9 mouse cellular contexts compared by ENCODE assay signal in genomic region chr10:128376099-128376454, GRCm38 (mm10). TPM values are rescaled to one million over a fixed set of nuclear protein-coding genes. Genes with fewer than 3 reads are reported as not detected.
DNase-seq lines count a peak whose midpoint lies in the region; ATAC-seq lines count a peak whose summit lies in the region.
"Had no signal": no experiment of that assay in that cellular context is flagged by ENCODE, and none has a peak within 500 bp of the region (broad histone marks: within the 10 kb centered on the region; RNA-seq: fewer than 3 reads in every experiment).

No protein-coding gene starts in this region.

- DNase-seq in kidney, postnatal 25 days: no peak
- DNase-seq in embryonic facial prominence, embryonic 10.5 days (ENCODE audit: low spot score): no peak
- no peak for DNase-seq in cerebellum, adult 11 months
- DNase-seq in adrenal gland, postnatal 25 days: no peak
- no peak for DNase-seq in ovary, postnatal 36 days (ENCODE audit: low spot score)

- peaks cover 18% of the 10 kb centered on the region; the same call in 1 of the 2 replicates for H3K36me3 ChIP-seq in kidney, embryonic 16.5 days (ENCODE audit: insufficient read depth, low read length)
- peaks cover 30% of the 10 kb centered on the region for H3K36me3 ChIP-seq in embryonic facial prominence, embryonic 10.5 days (replicated peaks)
- peaks cover 10% of the 10 kb centered on the region for H3K36me3 ChIP-seq in hindbrain, embryonic 16.5 days (ENCODE audit: control insufficient read depth, insufficient read depth, low read length)
- peaks cover 7% of the 10 kb centered on the region for H3K36me3 ChIP-seq in midbrain, embryonic 15.5 days (replicated peaks)

- H3K27me3 ChIP-seq in kidney, embryonic 16.5 days (ENCODE audit: insufficient read depth, low read length): no peaks in the 10 kb centered on the region
- H3K27me3 ChIP-seq in embryonic facial prominence, embryonic 10.5 days (replicated peaks; ENCODE audit: low read depth, poor library complexity, severe bottlenecking): no peaks in the 10 kb centered on the region
- H3K27me3 ChIP-seq in hindbrain, embryonic 16.5 days (replicated peaks; ENCODE audit: control insufficient read depth, insufficient read depth, low read length): no peaks in the 10 kb centered on the region
- H3K27me3 ChIP-seq in midbrain, embryonic 15.5 days (replicated peaks): no peaks in the 10 kb centered on the region

- H3K9me3 ChIP-seq in kidney, embryonic 16.5 days (ENCODE audit: low read length): 0 out of 2 replicates have a peak, but pooled peaks cover 5% of the 10 kb centered on the region
- H3K9me3 ChIP-seq in embryonic facial prominence, embryonic 10.5 days: no peaks in the 10 kb centered on the region
- no peaks in the 10 kb centered on the region for H3K9me3 ChIP-seq in hindbrain, embryonic 16.5 days (ENCODE audit: control insufficient read depth, low read length)
- H3K9me3 ChIP-seq in midbrain, embryonic 15.5 days: no peaks in the 10 kb centered on the region

- H3K4me2 ChIP-seq in kidney, embryonic 16.5 days (replicated peaks; ENCODE audit: low read depth, low read length): peak overlapping the region; percentile 89
- peak overlapping the region; percentile 83 for H3K4me2 ChIP-seq in hindbrain, embryonic 16.5 days (ENCODE audit: low read length)
- H3K4me2 ChIP-seq in midbrain, embryonic 15.5 days: peak overlapping the region; percentile 71

- peaks cover 23% of the 10 kb centered on the region for H3K4me1 ChIP-seq in kidney, embryonic 16.5 days (ENCODE audit: insufficient read depth, low read length)
- H3K4me1 ChIP-seq in embryonic facial prominence, embryonic 10.5 days: peaks cover 32% of the 10 kb centered on the region
- H3K4me1 ChIP-seq in hindbrain, embryonic 16.5 days (ENCODE audit: control insufficient read depth, insufficient read depth, low read depth, low read length): peaks cover 21% of the 10 kb centered on the region
- H3K4me1 ChIP-seq in midbrain, embryonic 15.5 days: peaks cover 27% of the 10 kb centered on the region

- ATAC-seq in kidney, embryonic 16.5 days (ENCODE audit: low FRiP score, low TSS enrichment): no peak
- no peak for ATAC-seq in hindbrain, embryonic 16.5 days
- ATAC-seq in midbrain, embryonic 15.5 days (replicated peaks): no peak

- peak overlapping the region; percentile 89 for H3K27ac ChIP-seq in kidney, embryonic 16.5 days (ENCODE audit: low read length)
- peak overlapping the region; percentile 99 for H3K27ac ChIP-seq in embryonic facial prominence, embryonic 10.5 days (replicated peaks)
- H3K27ac ChIP-seq in hindbrain, embryonic 16.5 days (ENCODE audit: low read depth, low read length): peak overlapping the region; percentile 98
- H3K27ac ChIP-seq in midbrain, embryonic 15.5 days: peak overlapping the region; percentile 97

- peak overlapping the region; percentile 100 for H3K9ac ChIP-seq in kidney, embryonic 16.5 days (replicated peaks; ENCODE audit: low read length)
- H3K9ac ChIP-seq in hindbrain, embryonic 16.5 days (ENCODE audit: low read depth, low read length): peak overlapping the region; percentile 100
- peak overlapping the region; percentile 86 for H3K9ac ChIP-seq in midbrain, embryonic 15.5 days

- WGBS in kidney, embryonic 16.5 days: 47% methylated on average over 4 of the region's 4 CpGs
- 50% methylated on average over 4 of the region's 4 CpGs for WGBS in embryonic facial prominence, embryonic 10.5 days
- WGBS in hindbrain, embryonic 16.5 days: 38% methylated on average over 4 of the region's 4 CpGs
- WGBS in midbrain, embryonic 15.5 days: 43% methylated on average over 4 of the region's 4 CpGs

- peak overlapping the region; percentile 88 for H3K4me3 ChIP-seq in kidney, embryonic 16.5 days (ENCODE audit: low read length)
- H3K4me3 ChIP-seq in embryonic facial prominence, embryonic 10.5 days: peak overlapping the region; percentile 78
- H3K4me3 ChIP-seq in hindbrain, embryonic 16.5 days (ENCODE audit: low read length): peak overlapping the region; percentile 97
- H3K4me3 ChIP-seq in midbrain, embryonic 15.5 days: peak overlapping the region; percentile 70

RNA-seq across cellular contexts. Expression of gene Ankrd52, which starts 0.8 kb away (rescaled TPM):
- polyA plus RNA-seq in kidney, embryonic 16.5 days (2015; fragmentation: Nextera tagmentation; extraction: Ambion mirVana): 11.9 and 12.8 TPM in 2 replicates
- polyA plus RNA-seq in embryonic facial prominence, embryonic 10.5 days (2016; fragmentation: Nextera tagmentation; extraction: Ambion mirVana): 12.1 and 12.4 TPM in 2 replicates
- polyA plus RNA-seq in hindbrain, embryonic 16.5 days (2015; fragmentation: Nextera tagmentation; extraction: Ambion mirVana): 9.9 and 12.1 TPM in 2 replicates
- polyA plus RNA-seq in midbrain, embryonic 15.5 days (2015; fragmentation: Nextera tagmentation; extraction: Ambion mirVana): 15.0 and 15.6 TPM in 2 replicates
- total RNA-seq in adrenal gland, postnatal 25 days (2021): 72.3 and 75.1 TPM in 2 replicates

RNA-seq across cellular contexts. Expression of gene Coq10a, which starts 7.3 kb away (rescaled TPM):
- polyA plus RNA-seq in kidney, embryonic 16.5 days (2015; fragmentation: Nextera tagmentation; extraction: Ambion mirVana): 4.1 and 10.9 TPM in 2 replicates
- 9.5 and 11.1 TPM in 2 replicates for polyA plus RNA-seq in embryonic facial prominence, embryonic 10.5 days (2016; fragmentation: Nextera tagmentation; extraction: Ambion mirVana)
- polyA plus RNA-seq in hindbrain, embryonic 16.5 days (2015; fragmentation: Nextera tagmentation; extraction: Ambion mirVana): 11.4 and 32.3 TPM in 2 replicates
- 42.6 and 44.2 TPM in 2 replicates for polyA plus RNA-seq in midbrain, embryonic 15.5 days (2015; fragmentation: Nextera tagmentation; extraction: Ambion mirVana)
- total RNA-seq in adrenal gland, postnatal 25 days (2021): 74.4 and 80.2 TPM in 2 replicates

RNA-seq across cellular contexts. Expression of gene Slc39a5, which starts 25.0 kb away (rescaled TPM):
- 69.0 and 75.1 TPM in 2 replicates for polyA plus RNA-seq in kidney, embryonic 16.5 days (2015; fragmentation: Nextera tagmentation; extraction: Ambion mirVana)
- polyA plus RNA-seq in embryonic facial prominence, embryonic 10.5 days (2016; fragmentation: Nextera tagmentation; extraction: Ambion mirVana): 0.13 and 0.36 TPM in 2 replicates
- 0.36 and 0.41 TPM in 2 replicates for polyA plus RNA-seq in hindbrain, embryonic 16.5 days (2015; fragmentation: Nextera tagmentation; extraction: Ambion mirVana)
- not detected in 2 replicates for polyA plus RNA-seq in midbrain, embryonic 15.5 days (2015; fragmentation: Nextera tagmentation; extraction: Ambion mirVana)
- not detected in 2 replicates for total RNA-seq in adrenal gland, postnatal 25 days (2021)
- total RNA-seq: neutrophil, adult 5-6 weeks had no signal

RNA-seq across cellular contexts. Expression of gene Nabp2, which starts 35.2 kb away (rescaled TPM):
- polyA plus RNA-seq in kidney, embryonic 16.5 days (2015; fragmentation: Nextera tagmentation; extraction: Ambion mirVana): 81.7 and 94.8 TPM in 2 replicates
- polyA plus RNA-seq in embryonic facial prominence, embryonic 10.5 days (2016; fragmentation: Nextera tagmentation; extraction: Ambion mirVana): 119 and 129 TPM in 2 replicates
- polyA plus RNA-seq in hindbrain, embryonic 16.5 days (2015; fragmentation: Nextera tagmentation; extraction: Ambion mirVana): 126 and 150 TPM in 2 replicates
- 146 and 147 TPM in 2 replicates for polyA plus RNA-seq in midbrain, embryonic 15.5 days (2015; fragmentation: Nextera tagmentation; extraction: Ambion mirVana)
- total RNA-seq in adrenal gland, postnatal 25 days (2021): 74.6 and 75.0 TPM in 2 replicates

RNA-seq across cellular contexts. Expression of gene Rnf41, which starts 35.4 kb away (rescaled TPM):
- polyA plus RNA-seq in kidney, embryonic 16.5 days (2015; fragmentation: Nextera tagmentation; extraction: Ambion mirVana): 52.5 and 52.6 TPM in 2 replicates
- 42.1 and 44.6 TPM in 2 replicates for polyA plus RNA-seq in embryonic facial prominence, embryonic 10.5 days (2016; fragmentation: Nextera tagmentation; extraction: Ambion mirVana)
- polyA plus RNA-seq in hindbrain, embryonic 16.5 days (2015; fragmentation: Nextera tagmentation; extraction: Ambion mirVana): 96.7 and 98.3 TPM in 2 replicates
- polyA plus RNA-seq in midbrain, embryonic 15.5 days (2015; fragmentation: Nextera tagmentation; extraction: Ambion mirVana): 105 and 107 TPM in 2 replicates
- total RNA-seq in adrenal gland, postnatal 25 days (2021): 35.9 and 44.4 TPM in 2 replicates

Comparison
In these comparisons a context has a peak if more than half of its experiments do, and no peak if none do; other contexts are left out.
1. RNA of gene Slc39a5, which starts 25.0 kb away (polyA plus RNA-seq): 69.0 to 75.1 TPM in kidney, embryonic 16.5 days; 0.36 to 0.41 TPM in hindbrain, embryonic 16.5 days, 0.13 to 0.36 TPM in embryonic facial prominence, embryonic 10.5 days and not detected in midbrain, embryonic 15.5 days; every median in the first group is over 10 times any median in the second.
2. Peak in every context shown above with its lines, with median percentiles within 50 percentile points of each other: H3K27ac ChIP-seq, H3K4me2 ChIP-seq, H3K4me3 ChIP-seq and H3K9ac ChIP-seq.